Mouse (Mus musculus): ENCODE results near the gene Magohb. TPM values are rescaled to one million over a fixed set of nuclear protein-coding genes. Genes with fewer than 3 reads are reported as not detected.

Magohb gene
- polyA plus RNA-seq, 1 experiment: 44.1 TPM

DNA sequence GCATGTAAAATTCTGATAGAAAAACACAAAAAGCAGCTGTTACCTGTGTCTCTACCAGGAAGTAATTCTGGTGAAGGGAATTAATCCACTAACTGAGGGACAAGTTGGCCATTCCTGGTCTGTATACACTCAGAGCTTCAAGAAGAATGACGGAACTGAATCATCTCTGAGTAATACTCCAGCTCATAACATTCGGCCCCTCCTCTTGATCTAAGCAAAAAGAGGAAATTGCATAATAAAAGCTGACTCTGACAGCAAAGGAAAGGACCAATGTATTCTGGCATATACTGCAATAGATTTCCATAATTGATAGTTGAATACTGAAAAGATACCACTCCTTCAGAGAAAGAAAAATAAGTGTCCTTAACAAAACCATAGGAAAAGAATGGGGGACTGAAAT, 45.8 kb downstream of the Magohb start, which contains the start of gene Klra2:
Klra2 (minus strand) TSS at position 157 of the 400 bp plus-strand sequence.
- Histone ChIP-seq H3K36me3 (ENCODE audit: control insufficient read depth, insufficient read depth) (no peaks in the 10 kb centered on the region), H3K4me3 (ENCODE audit: insufficient read depth, poor library complexity, severe bottlenecking) (no peak within 1 kb of the TSS), H3ac (ENCODE audit: control insufficient read depth, insufficient read length, low read depth) (no peak within 1 kb of the TSS), H3K79me3 (ENCODE audit: low read depth) (no peaks in the 10 kb centered on the region), H3K27me3 (ENCODE audit: control insufficient read depth, insufficient read depth, insufficient read length) (no peaks in the 10 kb centered on the region), H3K79me2 (ENCODE audit: control insufficient read depth, insufficient read depth) (no peaks in the 10 kb centered on the region)
- peak; percentile 85 for TF ChIP-seq CEBPB (IDR thresholded peaks at IDR 0.05; ENCODE audit: low read depth)
- TF ChIP-seq MAX (IDR thresholded peaks at IDR 0.05): no peak
- no peak for TF ChIP-seq FOSL1 (IDR thresholded peaks at IDR 0.05; ENCODE audit: insufficient read depth, low read length, poor library complexity, severe bottlenecking)
- no peak for TF ChIP-seq CTCF (IDR thresholded peaks at IDR 0.05; ENCODE audit: control insufficient read depth, insufficient read depth, insufficient read length)
- TF ChIP-seq USF1 (IDR thresholded peaks at IDR 0.05; ENCODE audit: low read depth): no peak
- no peak for TF ChIP-seq MYOD1 (IDR thresholded peaks at IDR 0.05; ENCODE audit: control insufficient read depth, insufficient read length, low read depth)
- no peak for TF ChIP-seq MYOG (IDR thresholded peaks at IDR 0.05; ENCODE audit: control insufficient read depth, extremely low read depth, insufficient read length)

GRCm38 (mm10) chr6:131245081-131245480, 48.0 kb downstream of the Magohb start:
- no peak for TF ChIP-seq USF1 (IDR thresholded peaks at IDR 0.05; ENCODE audit: low read depth)
- TF ChIP-seq MAX (IDR thresholded peaks at IDR 0.05): no peak
- no peak for TF ChIP-seq MYOD1 (IDR thresholded peaks at IDR 0.05; ENCODE audit: control insufficient read depth, insufficient read length, low read depth)
- no peak for TF ChIP-seq FOSL1 (IDR thresholded peaks at IDR 0.05; ENCODE audit: insufficient read depth, low read length, poor library complexity, severe bottlenecking)
- no peak for TF ChIP-seq CEBPB (IDR thresholded peaks at IDR 0.05; ENCODE audit: low read depth)
- no peak for TF ChIP-seq MYOG (IDR thresholded peaks at IDR 0.05; ENCODE audit: control insufficient read depth, extremely low read depth, insufficient read length)
- no peak for TF ChIP-seq CTCF (IDR thresholded peaks at IDR 0.05; ENCODE audit: control insufficient read depth, insufficient read depth, insufficient read length)
- Histone ChIP-seq H3ac (ENCODE audit: control insufficient read depth, insufficient read length, low read depth) (no peak overlapping the region), H3K79me3 (ENCODE audit: low read depth) (no peaks in the 10 kb centered on the region), H3K36me3 (ENCODE audit: control insufficient read depth, insufficient read depth) (no peaks in the 10 kb centered on the region), H3K27me3 (ENCODE audit: control insufficient read depth, insufficient read depth, insufficient read length) (no peaks in the 10 kb centered on the region), H3K79me2 (ENCODE audit: control insufficient read depth, insufficient read depth) (no peaks in the 10 kb centered on the region), H3K4me3 (ENCODE audit: insufficient read depth, poor library complexity, severe bottlenecking) (no peak overlapping the region)

Other genes with a start within 250 kb of the Magohb start
- gene Klra2, start 45.9 kb downstream of the Magohb start, polyA plus RNA-seq (2012; fragmentation: generic; extraction: Trizol): 0.08 TPM
- gene Styk1, start 60.4 kb upstream of the Magohb start, polyA plus RNA-seq (2012; fragmentation: generic; extraction: Trizol): 0.27 TPM
- 338 TPM for gene Ybx3, start 95.2 kb upstream of the Magohb start, polyA plus RNA-seq (2012; fragmentation: generic; extraction: Trizol)
- not detected for gene 5430401F13Rik, start 193.2 kb upstream of the Magohb start, polyA plus RNA-seq (2012; fragmentation: generic; extraction: Trizol)
- not detected for gene Gm6619, start 193.2 kb upstream of the Magohb start, polyA plus RNA-seq (2012; fragmentation: generic; extraction: Trizol)